Mouse (Mus musculus) kidney, postnatal 0 days (tissue): Measurements from ENCODE around the gene Oas3. TPM values are rescaled to one million over a fixed set of nuclear protein-coding genes. Genes with fewer than 3 reads are reported as not detected.

Experiments used
- ATAC-seq: fragments of 200-750 bp; cut with Nextera tagmentation; replicated peaks from 2 replicates; pipeline ENCODE4 v1.8.0; 2017; ENCODE audit warnings: low read depth, moderate number of reproducible peaks, moderate TSS enrichment, moderate library complexity; ENCODE audit not compliant: low FRiP score
- DNase-seq: peaks from one replicate; pipeline ENCODE4 v3.0.0-alpha.2; 2016; ENCODE audit warnings: low spot score
- H3K27ac ChIP-seq: fragments of 300-500 bp; sonication (generic); 2 replicates; pipeline ENCODE4 v1.5.1; 2014; ENCODE audit warnings: mild to moderate bottlenecking
- H3K27me3 ChIP-seq: fragments of 300-500 bp; sonication (generic); 2 replicates; pipeline ENCODE4 v1.6.1; 2014; ENCODE audit warnings: low read length, mixed read lengths; ENCODE audit not compliant: insufficient read depth
- H3K36me3 ChIP-seq: fragments of 300-500 bp; sonication (generic); 2 replicates; pipeline ENCODE4 v1.6.1; 2014; ENCODE audit warnings: low read length, mixed read lengths; ENCODE audit not compliant: insufficient read depth
- H3K4me1 ChIP-seq: fragments of 300-500 bp; sonication (generic); replicated peaks from 2 replicates; pipeline ENCODE4 v1.6.1; 2014; ENCODE audit warnings: antibody characterized with exemption, low read length, mixed read lengths; ENCODE audit not compliant: insufficient read depth
- H3K4me2 ChIP-seq: fragments of 300-500 bp; sonication (generic); 2 replicates; pipeline ENCODE4 v1.6.1; 2014; ENCODE audit warnings: mild to moderate bottlenecking, low read length, moderate library complexity, mixed read lengths
- H3K4me3 ChIP-seq: fragments of 300-500 bp; sonication (generic); replicated peaks from 2 replicates; pipeline ENCODE4 v1.5.1; 2014; ENCODE audit warnings: low read depth, low read length
- H3K9ac ChIP-seq: fragments of 300-500 bp; sonication (generic); 2 replicates; pipeline ENCODE4 v1.6.1; 2014; ENCODE audit warnings: low read depth, low read length
- H3K9me3 ChIP-seq: fragments of 300-500 bp; sonication (generic); replicated peaks from 2 replicates; pipeline ENCODE4 v1.6.1; 2016; ENCODE audit warnings: low read length, inconsistent platforms, mixed read lengths
- CTCF ChIP-seq: IDR thresholded peaks from 2 replicates; pipeline ENCODE4 v1.5.1; 2016; ENCODE audit warnings: antibody characterized with exemption, low read depth, mild to moderate bottlenecking, moderate library complexity
- WGBS: fragments of 180-500 bp; shearing (Covaris S2); extraction: QIAGEN DNeasy Blood & Tissue Kit; methylation state at CpG from one replicate; pipeline ENCODE4 v1.1.7; 2014; 5-methylcytosine and 5-hydroxymethylcytosine counted together
- polyA plus RNA-seq: library from polyadenylated mRNA; unstranded; fragments of >200 nt; fragmentation: Nextera tagmentation; extraction: Ambion mirVana; gene quantifications from 2 replicates; pipeline ENCODE4 v1.2.1, GENCODE M21; 2015

Oas3 gene
- polyA plus RNA-seq, 1 experiment from 2014 or later = 0.21 TPM

- H3K36me3 ChIP-seq = no peaks in the 10 kb centered on the region
- peaks cover 26% of the 10 kb centered on the region for H3K27me3 ChIP-seq
- 1% methylated on average over 42 of the region's 43 CpGs for whole genome bisulfite sequencing
- DNase-seq (no peak), ATAC-seq (no peak)
- peaks cover 4% of the 10 kb centered on the region for H3K4me1 ChIP-seq
- no peak overlapping the region for H3K27ac ChIP-seq
- H3K9me3 ChIP-seq = no peaks in the 10 kb centered on the region
- H3K9ac ChIP-seq = no peak overlapping the region
- peak overlapping the region; percentile 41 for H3K4me3 ChIP-seq
- H3K4me2 ChIP-seq = peak overlapping the region; percentile 70
- TF ChIP-seq CTCF = no peak
Measured at GRCm38 (mm10) chr5:120711416-120711815, 66.0 kb downstream of the Oas3 start.

GRCm38 (mm10) chr5:120710826-120711248 lies 66.6 kb downstream of the Oas3 start:
- WGBS = 3% methylated on average over 33 of the region's 34 CpGs
- no peak for DNase-seq
- H3K27ac ChIP-seq = no peak overlapping the region
- no peak for TF ChIP-seq CTCF
- H3K4me2 ChIP-seq = peak overlapping the region; percentile 70
- H3K4me1 ChIP-seq = peaks cover 5% of the 10 kb centered on the region
- no peak for ATAC-seq
- no peaks in the 10 kb centered on the region for H3K36me3 ChIP-seq
- H3K27me3 ChIP-seq = peaks cover 26% of the 10 kb centered on the region
- peak overlapping the region; percentile 47 for H3K9ac ChIP-seq
- no peaks in the 10 kb centered on the region for H3K9me3 ChIP-seq
- H3K4me3 ChIP-seq = peak overlapping the region; percentile 41

- Histone ChIP-seq H3K9ac (peak overlapping the region; percentile 47), H3K27me3 (peaks cover 26% of the 10 kb centered on the region), H3K4me3 (peak overlapping the region; percentile 41), H3K36me3 (no peaks in the 10 kb centered on the region), H3K4me1 (peaks cover 5% of the 10 kb centered on the region), H3K9me3 (no peaks in the 10 kb centered on the region), H3K4me2 (peak overlapping the region; percentile 70), H3K27ac (no peak overlapping the region)
- under 1% methylated on average over 40 of the region's 40 CpGs for WGBS
- no peak for TF ChIP-seq CTCF
- ATAC-seq (peak; percentile 41), DNase-seq (peak; percentile 54)
Measured at GRCm38 (mm10) chr5:120710161-120710825, 67.2 kb downstream of the Oas3 start.

GRCm38 (mm10) chr5:120706976-120707375 lies 70.5 kb downstream of the Oas3 start:
- TF ChIP-seq CTCF = no peak
- Histone ChIP-seq H3K9ac (no peak overlapping the region), H3K9me3 (no peaks in the 10 kb centered on the region), H3K27me3 (peaks cover 20% of the 10 kb centered on the region), H3K4me3 (no peak overlapping the region), H3K27ac (no peak overlapping the region), H3K4me1 (peaks cover 5% of the 10 kb centered on the region), H3K36me3 (no peaks in the 10 kb centered on the region), H3K4me2 (peak overlapping the region; percentile 33)
- WGBS = 38% methylated on average over 13 of the region's 13 CpGs
- ATAC-seq (no peak), DNase-seq (no peak)

- no peak for TF ChIP-seq CTCF
- 7% methylated on average over 16 of the region's 16 CpGs for WGBS
- Histone ChIP-seq H3K27me3 (peaks cover 16% of the 10 kb centered on the region), H3K27ac (no peak overlapping the region), H3K9me3 (no peaks in the 10 kb centered on the region), H3K9ac (0 out of 2 replicates have a peak overlapping the region, but pooled peaks have one; percentile 3), H3K4me3 (no peak overlapping the region), H3K4me1 (peaks cover 5% of the 10 kb centered on the region), H3K36me3 (no peaks in the 10 kb centered on the region), H3K4me2 (peak overlapping the region; percentile 33)
- DNase-seq (no peak), ATAC-seq (no peak)
Measured at GRCm38 (mm10) chr5:120706541-120706940, 70.9 kb downstream of the Oas3 start.

- Histone ChIP-seq H3K4me3 (no peak overlapping the region), H3K4me1 (peaks cover 5% of the 10 kb centered on the region; the same call in 1 of the 2 replicates), H3K4me2 (no peak overlapping the region), H3K9me3 (no peaks in the 10 kb centered on the region), H3K27me3 (no peaks in the 10 kb centered on the region), H3K36me3 (no peaks in the 10 kb centered on the region), H3K9ac (no peak overlapping the region), H3K27ac (no peak overlapping the region)
- no peak for TF ChIP-seq CTCF
- DNase-seq = no peak
- ATAC-seq = no peak
- 41% methylated on average over 6 of the region's 6 CpGs for WGBS
Measured at GRCm38 (mm10) chr5:120704421-120704820, 73.0 kb downstream of the Oas3 start.

- WGBS = 80% methylated on average over 3 of the region's 3 CpGs
- Histone ChIP-seq H3K36me3 (no peaks in the 10 kb centered on the region), H3K4me2 (no peak overlapping the region), H3K27me3 (no peaks in the 10 kb centered on the region; the same call in 1 of the 2 replicates), H3K4me3 (no peak overlapping the region), H3K4me1 (peaks cover 5% of the 10 kb centered on the region; the same call in 1 of the 2 replicates), H3K9ac (no peak overlapping the region), H3K9me3 (no peaks in the 10 kb centered on the region), H3K27ac (no peak overlapping the region)
- no peak for TF ChIP-seq CTCF
- ATAC-seq (no peak), DNase-seq (no peak)
Measured at GRCm38 (mm10) chr5:120703660-120704059, 73.8 kb downstream of the Oas3 start.

Other genes starting within 250 kb of the Oas3 start
- gene Tpcn1, start 189.0 kb downstream of the Oas3 start, polyA plus RNA-seq = 34.6 and 35.4 TPM in 2 replicates
- gene Iqcd, start 188.6 kb downstream of the Oas3 start, polyA plus RNA-seq = 1.1 and 1.4 TPM in 2 replicates
- 14.3 and 16.3 TPM in 2 replicates for gene Rita1, start 165.1 kb downstream of the Oas3 start, polyA plus RNA-seq
- gene Ddx54, start 164.9 kb downstream of the Oas3 start, polyA plus RNA-seq = 34.8 and 38.6 TPM in 2 replicates
- gene Cfap73, start 143.4 kb downstream of the Oas3 start, polyA plus RNA-seq = not detected in 2 replicates
- 0.36 and 0.39 TPM in 2 replicates for gene Rasal1, start 128.8 kb downstream of the Oas3 start, polyA plus RNA-seq
- gene Dtx1, start 65.7 kb downstream of the Oas3 start, polyA plus RNA-seq = 3.6 and 5.5 TPM in 2 replicates
- 0.64 and 0.87 TPM in 2 replicates for gene Oas2, start 27.8 kb downstream of the Oas3 start, polyA plus RNA-seq
- gene Oas1e, start 17.9 kb upstream of the Oas3 start, polyA plus RNA-seq = not detected in 2 replicates
- 1.1 and 1.2 TPM in 2 replicates for gene Oas1c, start 34.9 kb upstream of the Oas3 start, polyA plus RNA-seq
- gene Oas1f, start 69.7 kb upstream of the Oas3 start, polyA plus RNA-seq = 0.12 and 0.27 TPM in 2 replicates
- 0.07 TPM in 1 of 2 replicates, not detected in the other for gene Oas1h, start 83.8 kb upstream of the Oas3 start, polyA plus RNA-seq
- gene Oas1g, start 110.0 kb upstream of the Oas3 start, polyA plus RNA-seq = 1.6 and 1.8 TPM in 2 replicates
- 5.4 and 7.9 TPM in 2 replicates for gene Oas1a, start 129.9 kb upstream of the Oas3 start, polyA plus RNA-seq
- not detected in 2 replicates for gene Oas1d, start 136.9 kb upstream of the Oas3 start, polyA plus RNA-seq
- gene Rph3a, start 232.4 kb upstream of the Oas3 start, polyA plus RNA-seq = 0.22 and 0.28 TPM in 2 replicates